Mouse (Mus musculus) kidney, adult 8-10 months (tissue): ENCODE data around the gene Dusp8.
A peak's percentile ranks its signal among the peaks of the same experiment; 100 is the strongest.

Experiments
- DNase-seq, 2 experiments: peaks; one replicate each; pipeline ENCODE4 v3.0.0; 2022

Dusp8 gene

DNA sequence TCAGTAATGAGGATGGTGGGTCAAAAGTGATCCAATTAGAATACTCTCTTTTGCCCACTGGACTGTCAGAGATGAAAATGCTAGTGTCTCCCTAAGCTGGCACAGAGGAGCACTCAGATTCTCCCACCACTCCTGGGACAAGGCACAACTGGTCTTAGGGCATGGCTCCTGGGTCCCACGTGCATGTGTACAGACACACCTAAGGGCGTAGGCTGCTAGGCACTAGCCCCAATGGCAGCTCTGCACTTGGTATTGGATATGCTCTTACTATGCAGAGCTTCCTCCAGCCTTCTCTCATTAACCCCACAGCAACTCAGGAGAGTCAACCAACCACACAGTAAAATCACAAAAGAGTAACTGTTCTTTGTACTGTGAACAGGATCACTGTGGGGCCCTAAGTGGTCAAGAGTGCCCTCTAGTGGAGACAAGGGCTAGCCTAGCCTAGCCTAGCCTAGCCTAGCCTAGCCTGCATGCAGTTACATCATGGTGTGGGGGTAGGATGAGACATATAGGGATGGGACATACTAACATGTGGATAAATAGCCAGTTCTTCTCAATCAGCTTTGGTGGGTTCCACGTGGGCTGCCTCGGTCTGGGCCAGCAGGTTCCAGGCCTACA is 58.0 kb downstream of the Dusp8 start:
- DNase-seq = peak; percentile 40 to 68

DNA sequence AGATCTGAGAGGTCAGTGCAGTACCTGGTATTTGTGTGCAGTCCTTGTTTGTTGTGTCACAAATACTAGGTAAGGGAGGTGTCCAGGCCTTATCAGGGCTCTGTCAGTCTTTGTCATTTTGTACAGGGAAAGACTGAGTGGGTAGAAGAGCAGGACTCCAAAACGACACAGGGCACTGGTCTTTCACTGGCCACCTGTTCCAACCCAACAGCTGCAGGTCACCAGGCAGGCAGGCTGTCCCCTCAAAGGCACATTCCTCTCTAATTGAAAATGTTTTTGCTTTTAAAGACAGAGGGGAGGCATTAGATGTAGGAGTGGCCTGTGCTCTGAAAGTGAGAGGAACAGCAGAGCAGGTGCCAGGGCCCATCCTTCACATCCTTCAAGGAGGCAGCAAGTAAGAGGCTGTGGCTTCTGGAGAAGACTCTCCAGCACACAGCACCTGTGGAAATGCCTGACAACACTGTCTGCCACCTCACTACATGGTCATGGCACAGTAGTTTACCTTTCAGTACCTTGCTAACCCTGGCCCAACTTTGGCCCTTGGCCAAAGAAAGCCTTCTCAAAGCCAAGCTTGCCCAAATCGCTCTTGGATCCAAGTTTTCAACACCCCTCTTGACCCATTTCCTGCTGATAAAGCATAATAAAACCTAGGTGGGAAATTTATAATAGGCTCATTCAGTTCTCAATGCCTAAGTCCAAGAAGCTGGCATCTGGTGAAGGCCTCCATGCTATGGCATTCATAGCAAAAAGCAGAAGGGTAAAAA is 60.4 kb downstream of the Dusp8 start:
- DNase-seq = peak in 1 of 2 experiments; percentile 19

DNA sequence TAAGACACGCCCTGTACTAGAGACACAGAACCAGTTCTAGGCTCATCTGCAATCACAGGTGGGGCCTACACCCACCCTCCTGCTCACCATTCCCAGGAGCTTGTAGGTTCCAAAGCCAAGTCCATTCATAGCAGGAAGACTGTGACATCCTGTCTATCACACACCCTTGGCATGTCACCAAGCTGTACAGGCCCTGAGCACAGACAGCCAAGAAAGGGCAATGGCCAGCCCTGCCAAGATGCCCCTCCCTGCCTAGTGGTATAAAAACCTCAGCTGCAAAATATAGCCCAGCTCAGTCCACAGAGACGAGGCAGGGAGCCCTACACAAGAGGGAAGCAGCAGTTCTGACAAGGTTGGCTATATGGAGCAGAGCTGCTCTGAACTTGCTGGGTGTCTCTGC is 61.4 kb downstream of the Dusp8 start:
- DNase-seq = peak; percentile 35 to 36

DNA sequence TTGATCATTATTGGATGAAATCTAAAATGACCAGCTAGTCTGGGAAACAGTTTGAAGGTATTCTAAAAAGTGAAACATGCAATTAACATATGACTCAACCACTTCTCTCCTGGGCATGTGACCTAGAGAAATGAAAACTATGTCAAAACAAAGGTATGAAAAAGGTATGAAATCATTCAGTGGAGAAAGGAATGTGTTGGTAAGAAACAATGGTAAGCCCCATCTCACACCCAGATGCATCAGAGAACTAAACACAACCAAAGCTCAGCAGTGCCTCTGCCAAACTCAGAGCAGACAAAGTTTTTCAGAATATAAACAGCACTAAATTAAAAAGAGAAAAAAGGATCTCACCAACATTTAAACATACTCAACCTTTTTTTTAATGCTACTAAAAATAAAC is 65.6 kb downstream of the Dusp8 start:
- no peak for DNase-seq
